8 mouse cellular contexts compared by ENCODE assay signal in the genomic region with DNA sequence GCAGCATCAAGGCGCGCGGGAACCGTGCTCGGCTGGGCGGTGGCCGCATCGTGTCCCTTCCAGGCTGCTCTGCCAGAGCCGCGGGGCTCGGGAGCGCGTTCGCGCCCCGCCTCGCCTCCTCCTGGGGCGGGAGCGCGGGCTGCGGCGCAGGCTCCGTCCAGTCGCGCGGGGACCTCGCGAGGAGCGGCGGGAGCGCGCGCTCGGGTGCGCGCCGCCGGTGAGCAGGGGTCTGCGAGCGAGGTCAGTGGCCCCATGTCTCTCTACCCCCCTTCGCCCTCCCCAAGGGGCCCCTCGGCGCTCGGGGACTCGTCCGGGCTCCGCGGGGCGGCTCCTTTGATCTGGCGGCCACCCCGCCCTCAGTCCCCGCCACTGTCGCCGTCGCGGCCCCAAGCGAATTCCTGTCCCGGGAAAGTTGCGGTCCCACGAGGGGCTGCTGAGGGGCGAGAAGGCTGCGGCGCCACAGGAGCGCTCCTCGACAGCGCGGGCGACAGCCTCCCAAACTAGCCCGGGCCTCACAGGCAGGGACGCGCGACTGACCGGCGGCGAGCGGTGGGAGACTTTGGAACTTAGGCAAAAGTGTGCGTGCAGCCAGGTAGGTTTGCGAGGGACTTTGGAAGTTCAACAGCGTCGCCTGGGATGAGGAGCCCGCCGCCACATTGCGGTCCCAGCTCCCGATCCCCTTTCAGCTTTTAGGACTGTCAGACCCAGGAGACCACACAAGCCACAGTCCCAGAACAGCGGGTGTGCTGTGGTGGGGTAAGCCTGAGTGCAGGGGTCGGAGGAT. TPM values are rescaled to one million over a fixed set of nuclear protein-coding genes. Genes with fewer than 3 reads are reported as not detected.
A peak's percentile ranks its signal among the peaks of the same experiment; 100 is the strongest.
DNase-seq lines count a peak whose midpoint lies in the region; ATAC-seq and TF ChIP-seq lines count a peak whose summit lies in the region.

Ism2 (minus strand) TSS at position 49 of the 784 bp plus-strand sequence.

- no peaks in the 10 kb centered on the region for H3K9me3 ChIP-seq in lung, postnatal 0 days (ENCODE audit: low read length)

- peak; percentile 50 for ATAC-seq in granulocyte monocyte progenitor cell, adult 5-6 weeks (replicated peaks; ENCODE audit: poor library complexity, severe bottlenecking)
- ATAC-seq in lung, postnatal 0 days, result peak; percentile 80
- no peak for ATAC-seq in monocyte, adult 5-6 weeks (replicated peaks; ENCODE audit: insufficient number of reproducible peaks, low FRiP score, low TSS enrichment, poor library complexity, severe bottlenecking)

- H3K4me3 ChIP-seq in lung, postnatal 0 days (ENCODE audit: low read depth, low read length), result peak within 1 kb of the TSS; percentile 76

- H3K9ac ChIP-seq in lung, postnatal 0 days (replicated peaks; ENCODE audit: low read depth), result peak within 1 kb of the TSS; percentile 50

- peak; percentile 31 for DNase-seq in left cerebral cortex, postnatal 4 days
- DNase-seq in left cerebral cortex, adult 9 months (ENCODE audit: low spot score in 2 of 2), result no peak
- peak; percentile 35 for DNase-seq in brain, adult 2 months (ENCODE audit: low read depth, low spot score)
- DNase-seq in kidney, adult 9 months, result peak; percentile 19
- DNase-seq in lung, postnatal 0 days (ENCODE audit: low spot score), result peak; percentile 31
- DNase-seq in ovary, postnatal 36 days (ENCODE audit: low spot score), result peak; percentile 56

- no peak for TF ChIP-seq EP300 in lung, postnatal 0 days (IDR thresholded peaks at IDR 0.05)

- TF ChIP-seq CTCF in lung, postnatal 0 days (IDR thresholded peaks at IDR 0.05), result no peak; the same call in 1 of the 2 replicates

- H3K4me2 ChIP-seq in lung, postnatal 0 days (replicated peaks; ENCODE audit: low read depth, low read length), result peak within 1 kb of the TSS; percentile 99

- WGBS in lung, postnatal 0 days, result under 1% methylated on average over 58 of the region's 86 CpGs

- H3K4me1 ChIP-seq in lung, postnatal 0 days (ENCODE audit: insufficient read depth, low read depth, low read length), result peaks cover 7% of the 10 kb centered on the region

- H3K27me3 ChIP-seq in lung, postnatal 0 days (replicated peaks; ENCODE audit: insufficient read depth, low read length), result no peaks in the 10 kb centered on the region

- no peak within 1 kb of the TSS for H3K27ac ChIP-seq in lung, postnatal 0 days (ENCODE audit: low read length)

- no peaks in the 10 kb centered on the region for H3K36me3 ChIP-seq in lung, postnatal 0 days (ENCODE audit: insufficient read depth, low read length)

- intact Hi-C loops in left cerebral cortex, postnatal 4 days (cut with DNase I), result no loop called here

RNA-seq across cellular contexts. Expression of gene Ism2, which starts in this region (rescaled TPM):
- total RNA-seq in left cerebral cortex, postnatal 4 days (2021), result 1 to 10 TPM in 1 of 2 experiments, under 1 TPM in 1; 0.68 to 1.4 TPM
- not detected in 2 replicates for total RNA-seq in granulocyte monocyte progenitor cell, adult 5-6 weeks (2014; fragmentation: Nextera tagmentation)
- total RNA-seq in granulocyte monocyte progenitor cell, adult 5-6 weeks (2017), result not detected in 2 replicates
- polyA plus RNA-seq in lung, postnatal 0 days (2015; fragmentation: Nextera tagmentation; extraction: Ambion mirVana), result 0.75 and 2.2 TPM in 2 replicates
- total RNA-seq in monocyte, adult 5-6 weeks (2017), result not detected in 3 replicates

Comparison
In these comparisons a context has a peak if more than half of its experiments do, and no peak if none do; other contexts are left out.
1. DNase-seq: peak in left cerebral cortex, postnatal 4 days (single experiment), brain, adult 2 months (single experiment), kidney, adult 9 months (single experiment), lung, postnatal 0 days (single experiment) and ovary, postnatal 36 days (single experiment); none in left cerebral cortex, adult 9 months (0 of 2).
2. Peak in ATAC-seq in granulocyte monocyte progenitor cell, adult 5-6 weeks; RNA of the gene not detected or under 1 TPM.